Mouse (Mus musculus) MEL (cell line): ENCODE results near the gene Tymp.

Source experiments
- E2F4 ChIP-seq: IDR thresholded peaks from 2 replicates; pipeline ENCODE4 v1.6.1; 2011; ENCODE audit warnings: low read depth, low read length, improper control_type of control experiment, borderline replicate concordance
- POLR2A ChIP-seq, 2 experiments: IDR thresholded peaks; 2 replicates each; pipeline ENCODE4 v1.6.1; 2011 to 2012; ENCODE audit warnings: low read length in 2 of 2, mild to moderate bottlenecking in 2 of 2, control low read depth in 1 of 2, improper control_type of control experiment in 1 of 2, low read depth in 1 of 2, moderate library complexity in 1 of 2; ENCODE audit not compliant: control insufficient read depth in 1 of 2, insufficient read depth in 1 of 2, poor library complexity in 1 of 2
- POLR2AphosphoS2 ChIP-seq: IDR thresholded peaks from 2 replicates; pipeline ENCODE4 v1.6.1; 2011; ENCODE audit warnings: low read length, improper control_type of control experiment
- TAL1 ChIP-seq: IDR thresholded peaks from 2 replicates; pipeline ENCODE4 v1.6.1; 2012; ENCODE audit warnings: mild to moderate bottlenecking, inconsistent platforms, low read length, moderate library complexity, mixed read lengths
- USF1 ChIP-seq: IDR thresholded peaks from 2 replicates; pipeline ENCODE4 v1.6.1; 2014; ENCODE audit warnings: low read depth, mild to moderate bottlenecking, inconsistent platforms, low read length, improper control_type of control experiment, moderate library complexity

DNA sequence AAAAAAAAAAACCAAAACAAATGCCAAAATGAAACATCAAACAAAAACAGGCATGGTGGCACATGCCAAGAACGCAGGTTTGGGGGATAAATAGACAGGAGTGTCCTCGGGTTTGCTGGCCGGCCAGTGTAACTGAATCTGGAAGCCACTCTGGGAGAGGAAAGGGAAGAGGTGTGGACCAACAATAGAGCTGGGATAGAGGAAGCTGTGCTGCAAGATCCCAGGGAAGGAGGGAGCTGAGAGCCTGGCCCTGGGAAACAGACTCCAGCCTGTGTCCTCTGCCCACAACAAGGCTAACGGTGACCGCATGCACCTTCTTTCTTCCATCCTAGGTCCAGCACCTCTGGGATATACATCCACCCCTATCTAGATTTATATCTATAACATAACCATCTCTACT is 26.4 kb downstream of the Tymp start:
- no peak for TF ChIP-seq POLR2AphosphoS2
- no peak for TF ChIP-seq POLR2A (IDR thresholded peaks at IDR 0.05; ENCODE audit: control insufficient read depth in 1 of 2, insufficient read depth in 1 of 2, low read depth in 1 of 2, low read length in 2 of 2, poor library complexity in 1 of 2)
- no peak for TF ChIP-seq E2F4
- TF ChIP-seq TAL1: no peak
- no peak for TF ChIP-seq USF1
